ENCODE assay signal across 12 mouse cellular contexts in the genomic region with DNA sequence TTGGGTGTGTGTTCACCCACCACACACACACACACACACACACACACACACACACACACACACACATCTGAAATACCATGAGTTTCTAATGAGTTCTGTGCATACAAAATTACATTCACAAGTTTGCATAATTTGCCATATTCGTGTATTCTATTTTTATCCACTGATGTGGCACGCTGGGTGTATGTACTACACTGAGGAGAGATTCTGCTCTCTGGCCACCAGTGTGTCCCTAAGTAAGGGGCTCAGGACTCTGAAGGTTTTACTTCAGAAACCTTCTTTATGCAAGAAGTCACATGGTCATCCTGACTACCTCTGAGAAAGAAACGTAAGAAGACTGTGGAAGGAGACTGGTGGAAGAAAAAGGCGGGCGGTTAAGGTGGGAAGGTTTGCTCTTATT.
DNase-seq lines count a peak whose midpoint lies in the region; ATAC-seq lines count a peak whose summit lies in the region.
"Had no signal": no experiment of that assay in that cellular context is flagged by ENCODE, and none has a peak within 500 bp of the region (broad histone marks: within the 10 kb centered on the region; RNA-seq: fewer than 3 reads in every experiment).

No protein-coding gene starts in this region.

- H3K4me2 ChIP-seq in hindbrain, embryonic 11.5 days (replicated peaks; ENCODE audit: low read depth, low read length) = no peak overlapping the region
- H3K4me2 ChIP-seq in hindbrain, embryonic 16.5 days (ENCODE audit: low read length) = no peak overlapping the region
- H3K4me2 ChIP-seq in embryonic facial prominence, embryonic 14.5 days (ENCODE audit: low read depth, low read length) = peak overlapping the region; percentile 43
- peak overlapping the region; percentile 46 for H3K4me2 ChIP-seq in forebrain, embryonic 13.5 days
- 0 out of 2 replicates have a peak overlapping the region, but pooled peaks have one; percentile 10 for H3K4me2 ChIP-seq in midbrain, embryonic 15.5 days

- peak overlapping the region; percentile 69 for H3K27ac ChIP-seq in hindbrain, embryonic 11.5 days (ENCODE audit: low read depth, low read length)
- H3K27ac ChIP-seq in hindbrain, embryonic 16.5 days (ENCODE audit: low read depth, low read length) = no peak overlapping the region
- peak overlapping the region; percentile 67; the same call in 1 of the 2 replicates for H3K27ac ChIP-seq in embryonic facial prominence, embryonic 14.5 days (replicated peaks; ENCODE audit: low read depth, low read length)
- peak overlapping the region; percentile 91 for H3K27ac ChIP-seq in forebrain, embryonic 13.5 days
- peak overlapping the region; percentile 66 for H3K27ac ChIP-seq in midbrain, embryonic 15.5 days

- H3K9ac ChIP-seq in hindbrain, embryonic 11.5 days (ENCODE audit: low read depth, low read length) = no peak overlapping the region
- no peak overlapping the region for H3K9ac ChIP-seq in hindbrain, embryonic 16.5 days (ENCODE audit: low read depth, low read length)
- H3K9ac ChIP-seq in embryonic facial prominence, embryonic 14.5 days (ENCODE audit: low read depth, low read length) = no peak overlapping the region
- no peak overlapping the region for H3K9ac ChIP-seq in forebrain, embryonic 13.5 days
- H3K9ac ChIP-seq in midbrain, embryonic 15.5 days = no peak overlapping the region; the same call in 1 of the 2 replicates

- WGBS in hindbrain, embryonic 11.5 days = 81% methylated on average over 5 of the region's 5 CpGs
- 73% methylated on average over 5 of the region's 5 CpGs for WGBS in hindbrain, embryonic 16.5 days
- WGBS in embryonic facial prominence, embryonic 14.5 days = 57% methylated on average over 5 of the region's 5 CpGs
- 61% methylated on average over 5 of the region's 5 CpGs for WGBS in forebrain, embryonic 13.5 days
- 56% methylated on average over 5 of the region's 5 CpGs for WGBS in midbrain, embryonic 15.5 days

- H3K27me3 ChIP-seq in hindbrain, embryonic 11.5 days (ENCODE audit: control insufficient read depth, insufficient read depth, low read length) = no peaks in the 10 kb centered on the region
- no peaks in the 10 kb centered on the region for H3K27me3 ChIP-seq in hindbrain, embryonic 16.5 days (replicated peaks; ENCODE audit: control insufficient read depth, insufficient read depth, low read length)
- H3K27me3 ChIP-seq in embryonic facial prominence, embryonic 14.5 days (replicated peaks; ENCODE audit: control insufficient read depth, insufficient read depth, low read length) = no peaks in the 10 kb centered on the region
- no peaks in the 10 kb centered on the region for H3K27me3 ChIP-seq in forebrain, embryonic 13.5 days
- no peaks in the 10 kb centered on the region for H3K27me3 ChIP-seq in midbrain, embryonic 15.5 days (replicated peaks)

- DNase-seq in hindbrain, embryonic 11.5 days (ENCODE audit: low spot score) = no peak
- DNase-seq in embryonic facial prominence, embryonic 14.5 days (ENCODE audit: low spot score) = no peak
- no peak for DNase-seq in kidney, adult 18-20 months
- DNase-seq in frontal cortex, postnatal 14 days (ENCODE audit: low spot score in 2 of 2) = no peak
- DNase-seq: adrenal gland, postnatal 14 days; kidney, postnatal 25 days; liver; lung, postnatal 14 days had no signal

- H3K9me3 ChIP-seq in hindbrain, embryonic 11.5 days (ENCODE audit: control insufficient read depth, low read length) = no peaks in the 10 kb centered on the region
- no peaks in the 10 kb centered on the region for H3K9me3 ChIP-seq in hindbrain, embryonic 16.5 days (ENCODE audit: control insufficient read depth, low read length)
- no peaks in the 10 kb centered on the region for H3K9me3 ChIP-seq in embryonic facial prominence, embryonic 14.5 days (ENCODE audit: control insufficient read depth, low read length)
- no peaks in the 10 kb centered on the region for H3K9me3 ChIP-seq in forebrain, embryonic 13.5 days (replicated peaks)
- H3K9me3 ChIP-seq in midbrain, embryonic 15.5 days = no peaks in the 10 kb centered on the region

- ATAC-seq in hindbrain, embryonic 11.5 days (ENCODE audit: low FRiP score) = no peak
- no peak for ATAC-seq in hindbrain, embryonic 16.5 days
- no peak for ATAC-seq in embryonic facial prominence, embryonic 14.5 days (ENCODE audit: low read depth)
- peak; percentile 50; the same call in 1 of the 2 replicates for ATAC-seq in forebrain, embryonic 13.5 days
- no peak for ATAC-seq in midbrain, embryonic 15.5 days (replicated peaks)

- H3K36me3 ChIP-seq in hindbrain, embryonic 11.5 days (ENCODE audit: control insufficient read depth, insufficient read depth, low read length) = no peaks in the 10 kb centered on the region
- H3K36me3 ChIP-seq in hindbrain, embryonic 16.5 days (ENCODE audit: control insufficient read depth, insufficient read depth, low read length) = no peaks in the 10 kb centered on the region
- no peaks in the 10 kb centered on the region for H3K36me3 ChIP-seq in embryonic facial prominence, embryonic 14.5 days (ENCODE audit: control insufficient read depth, insufficient read depth, low read length)
- peaks cover 2% of the 10 kb centered on the region; the same call in 1 of the 2 replicates for H3K36me3 ChIP-seq in forebrain, embryonic 13.5 days (ENCODE audit: poor library complexity, severe bottlenecking)
- no peaks in the 10 kb centered on the region for H3K36me3 ChIP-seq in midbrain, embryonic 15.5 days (replicated peaks)

- H3K4me1 ChIP-seq in hindbrain, embryonic 11.5 days (replicated peaks; ENCODE audit: control insufficient read depth, insufficient read depth, low read length) = peaks cover 6% of the 10 kb centered on the region
- peaks cover 25% of the 10 kb centered on the region for H3K4me1 ChIP-seq in hindbrain, embryonic 16.5 days (ENCODE audit: control insufficient read depth, insufficient read depth, low read depth, low read length)
- H3K4me1 ChIP-seq in embryonic facial prominence, embryonic 14.5 days (ENCODE audit: control insufficient read depth, insufficient read depth, low read length) = peaks cover 55% of the 10 kb centered on the region
- peaks cover 90% of the 10 kb centered on the region for H3K4me1 ChIP-seq in forebrain, embryonic 13.5 days
- peaks cover 67% of the 10 kb centered on the region for H3K4me1 ChIP-seq in midbrain, embryonic 15.5 days

- no peak overlapping the region for H3K4me3 ChIP-seq in hindbrain, embryonic 11.5 days (ENCODE audit: low read depth, low read length)
- no peak overlapping the region for H3K4me3 ChIP-seq in hindbrain, embryonic 16.5 days (ENCODE audit: low read length)
- H3K4me3 ChIP-seq in embryonic facial prominence, embryonic 14.5 days (ENCODE audit: low read depth, low read length) = no peak overlapping the region
- no peak overlapping the region for H3K4me3 ChIP-seq in forebrain, embryonic 13.5 days
- H3K4me3 ChIP-seq in midbrain, embryonic 15.5 days = no peak overlapping the region
- H3K4me3 ChIP-seq: myocyte had no signal

Comparison
In these comparisons a context has a peak if more than half of its experiments do, and no peak if none do; other contexts are left out.
1. H3K4me2 ChIP-seq: peak in embryonic facial prominence, embryonic 14.5 days (single experiment), forebrain, embryonic 13.5 days (single experiment) and midbrain, embryonic 15.5 days (single experiment); none in hindbrain, embryonic 11.5 days (single experiment) and hindbrain, embryonic 16.5 days (single experiment).